Mouse (Mus musculus): ENCODE results near the gene Gm10959. TPM values are rescaled to one million over a fixed set of nuclear protein-coding genes. Genes with fewer than 3 reads are reported as not detected.
"Not testable (repeated sequence)": the region's sequence is repeated elsewhere in the genome, so short reads cannot be mapped to it uniquely, and the experiment has no call there.

Gm10959 gene
- not detected in 2 replicates for polyA plus RNA-seq (2012; rRNA removed)

DNA sequence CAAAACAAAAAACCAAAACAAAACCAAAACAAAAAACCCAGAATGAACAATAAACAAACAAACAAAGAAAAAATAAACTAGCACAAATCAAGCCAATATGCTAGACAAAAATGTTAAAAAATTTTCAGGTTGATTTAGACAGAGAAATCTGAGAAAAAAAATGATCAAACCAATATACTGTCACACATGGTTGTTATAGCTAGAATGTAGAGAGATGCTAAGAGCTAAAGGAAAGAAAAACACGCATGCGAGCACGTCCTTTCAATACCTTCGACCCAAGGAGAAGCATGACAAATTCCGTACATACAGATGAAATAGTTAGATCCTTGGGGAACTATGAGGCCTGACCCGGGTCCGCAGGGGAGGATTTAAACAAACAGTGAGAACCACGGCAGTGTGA is at the start of gene Gm10959:
Gm10959 (minus strand) TSS at position 101 of the 400 bp plus-strand sequence.
- no peak for TF ChIP-seq CTCF (IDR thresholded peaks at IDR 0.05; ENCODE audit: control insufficient read depth, insufficient read depth, insufficient replicate concordance, low read depth, low read length)
- H3K36me3 ChIP-seq (ENCODE audit: control insufficient read depth, insufficient read depth, low read length) = no peaks in the 10 kb centered on the region
- H3K27ac ChIP-seq (ENCODE audit: control insufficient read depth, insufficient read depth, low read depth, low read length) = no peak within 1 kb of the TSS
- H3K27me3 ChIP-seq (ENCODE audit: control insufficient read depth, insufficient read depth, low read length) = no peaks in the 10 kb centered on the region
- no peak within 1 kb of the TSS for H3K4me3 ChIP-seq (ENCODE audit: control insufficient read depth, low read depth, low read length)
- no peaks in the 10 kb centered on the region for H3K4me1 ChIP-seq (ENCODE audit: control insufficient read depth, insufficient read depth, low read length)

DNA sequence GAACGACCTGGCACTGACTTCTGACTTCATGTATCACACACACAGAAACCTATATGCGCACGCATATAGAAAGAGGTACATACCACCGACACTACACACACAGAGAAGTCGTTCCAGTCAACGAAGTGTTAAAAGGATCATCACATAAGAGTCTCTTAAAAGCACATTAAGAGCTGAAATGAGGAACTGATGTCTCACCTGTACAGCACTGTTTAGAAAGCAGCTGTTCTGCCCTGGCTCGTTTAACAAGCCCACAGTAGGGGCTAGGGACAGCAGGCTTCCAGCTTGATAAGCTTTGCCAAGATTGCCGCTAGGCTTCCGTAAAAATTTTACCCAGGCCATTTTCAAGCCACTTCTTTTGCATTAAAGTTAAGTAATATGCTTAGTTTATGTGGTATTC is 49.2 kb upstream of the Gm10959 start:
- Histone ChIP-seq H3K27ac (ENCODE audit: control insufficient read depth, insufficient read depth, low read depth, low read length) (no peak overlapping the region), H3K4me3 (ENCODE audit: control insufficient read depth, low read depth, low read length) (no peak overlapping the region), H3K4me1 (ENCODE audit: control insufficient read depth, insufficient read depth, low read length) (no peaks in the 10 kb centered on the region), H3K27me3 (ENCODE audit: control insufficient read depth, insufficient read depth, low read length) (no peaks in the 10 kb centered on the region), H3K36me3 (ENCODE audit: control insufficient read depth, insufficient read depth, low read length) (peaks cover 1% of the 10 kb centered on the region; the same call in 1 of the 2 replicates)
- TF ChIP-seq POLR2A (IDR thresholded peaks at IDR 0.05; ENCODE audit: control insufficient read depth, low read depth, low read length) (no peak), CTCF (IDR thresholded peaks at IDR 0.05; ENCODE audit: control insufficient read depth, insufficient read depth, insufficient replicate concordance, low read depth, low read length) (no peak)

DNA sequence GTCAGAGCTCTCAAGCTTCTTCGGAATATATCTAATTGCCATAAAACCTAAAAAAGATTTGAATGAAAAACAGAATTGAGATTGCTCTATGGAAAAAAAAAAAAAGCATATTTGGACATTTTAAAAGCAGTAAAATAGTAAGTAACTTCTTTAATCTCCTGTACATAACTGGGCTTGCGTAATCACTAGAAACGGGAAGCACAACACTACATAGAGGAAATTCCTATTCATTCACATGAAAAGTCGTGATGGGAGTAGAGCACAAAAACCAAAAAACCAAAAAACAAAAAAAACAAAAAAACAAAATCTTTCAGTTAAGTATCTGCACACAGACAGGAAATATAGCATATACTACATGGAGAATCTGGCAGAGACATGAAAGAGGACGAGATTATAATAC is 45.1 kb upstream of the Gm10959 start:
- no peaks in the 10 kb centered on the region for H3K27me3 ChIP-seq (ENCODE audit: control insufficient read depth, insufficient read depth, low read length)
- TF ChIP-seq POLR2A (IDR thresholded peaks at IDR 0.05; ENCODE audit: control insufficient read depth, low read depth, low read length) = no peak
- no peak for TF ChIP-seq CTCF (IDR thresholded peaks at IDR 0.05; ENCODE audit: control insufficient read depth, insufficient read depth, insufficient replicate concordance, low read depth, low read length)
- peaks cover 1% of the 10 kb centered on the region; the same call in 1 of the 2 replicates for H3K36me3 ChIP-seq (ENCODE audit: control insufficient read depth, insufficient read depth, low read length)
- no peak overlapping the region for H3K27ac ChIP-seq (ENCODE audit: control insufficient read depth, insufficient read depth, low read depth, low read length)
- no peak overlapping the region for H3K4me3 ChIP-seq (ENCODE audit: control insufficient read depth, low read depth, low read length)
- no peaks in the 10 kb centered on the region for H3K4me1 ChIP-seq (ENCODE audit: control insufficient read depth, insufficient read depth, low read length)

DNA sequence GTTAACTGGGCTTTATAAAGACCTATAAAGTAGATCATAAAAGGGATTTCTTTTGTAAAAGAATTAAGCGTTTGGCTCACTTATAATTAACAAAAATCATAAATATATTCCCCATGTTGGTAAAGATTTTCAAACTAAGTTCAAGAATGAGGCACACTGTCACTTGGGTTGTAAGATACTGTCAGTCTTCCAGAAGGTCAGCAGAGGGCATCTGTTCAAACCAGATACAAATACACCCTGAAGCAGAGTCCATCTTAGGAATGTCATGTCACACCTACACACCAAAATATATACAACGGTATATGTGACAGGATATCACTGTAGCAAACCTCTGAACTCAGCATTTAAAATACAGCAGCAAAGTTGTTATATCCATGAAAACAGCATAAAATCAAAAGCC is 31.0 kb upstream of the Gm10959 start:
- H3K27me3 ChIP-seq (ENCODE audit: control insufficient read depth, insufficient read depth, low read length) = no peaks in the 10 kb centered on the region
- no peaks in the 10 kb centered on the region; the same call in 1 of the 2 replicates for H3K36me3 ChIP-seq (ENCODE audit: control insufficient read depth, insufficient read depth, low read length)
- H3K27ac ChIP-seq (ENCODE audit: control insufficient read depth, insufficient read depth, low read depth, low read length) = no peak overlapping the region
- no peak overlapping the region for H3K4me3 ChIP-seq (ENCODE audit: control insufficient read depth, low read depth, low read length)
- no peaks in the 10 kb centered on the region for H3K4me1 ChIP-seq (ENCODE audit: control insufficient read depth, insufficient read depth, low read length)
- TF ChIP-seq CTCF (IDR thresholded peaks at IDR 0.05; ENCODE audit: control insufficient read depth, insufficient read depth, insufficient replicate concordance, low read depth, low read length) = no peak
- no peak for TF ChIP-seq POLR2A (IDR thresholded peaks at IDR 0.05; ENCODE audit: control insufficient read depth, low read depth, low read length)

DNA sequence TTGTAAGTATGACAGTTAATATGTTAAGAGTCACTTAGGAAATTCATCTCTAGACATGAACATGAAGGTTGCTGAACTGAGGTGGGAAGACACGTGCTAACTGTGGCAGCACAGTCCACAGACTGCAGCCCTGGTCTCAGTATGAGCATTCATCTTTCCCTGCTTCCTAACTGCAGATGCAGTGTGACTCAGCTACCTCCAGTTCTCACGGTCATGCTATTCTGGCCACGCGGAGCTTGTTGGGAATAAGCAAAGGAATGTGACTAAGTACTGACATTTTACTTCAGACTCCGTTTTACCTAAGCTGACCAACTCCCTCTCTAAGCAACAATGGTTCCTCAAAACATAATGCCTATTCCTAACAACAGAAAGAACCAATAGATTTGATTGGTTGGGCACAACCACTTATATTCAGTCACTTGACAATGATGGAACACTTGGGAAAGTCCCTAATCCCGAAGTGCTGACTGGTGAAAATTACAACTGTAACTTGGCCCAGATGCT is 24.3 kb upstream of the Gm10959 start:
- Histone ChIP-seq H3K4me3 (ENCODE audit: control insufficient read depth, low read depth, low read length) (no peak overlapping the region), H3K27ac (ENCODE audit: control insufficient read depth, insufficient read depth, low read depth, low read length) (no peak overlapping the region), H3K27me3 (ENCODE audit: control insufficient read depth, insufficient read depth, low read length) (no peaks in the 10 kb centered on the region), H3K4me1 (ENCODE audit: control insufficient read depth, insufficient read depth, low read length) (no peaks in the 10 kb centered on the region), H3K36me3 (ENCODE audit: control insufficient read depth, insufficient read depth, low read length) (no peaks in the 10 kb centered on the region; the same call in 1 of the 2 replicates)
- no peak for TF ChIP-seq CTCF (IDR thresholded peaks at IDR 0.05; ENCODE audit: control insufficient read depth, insufficient read depth, insufficient replicate concordance, low read depth, low read length)
- TF ChIP-seq POLR2A (IDR thresholded peaks at IDR 0.05; ENCODE audit: control insufficient read depth, low read depth, low read length) = no peak

DNA sequence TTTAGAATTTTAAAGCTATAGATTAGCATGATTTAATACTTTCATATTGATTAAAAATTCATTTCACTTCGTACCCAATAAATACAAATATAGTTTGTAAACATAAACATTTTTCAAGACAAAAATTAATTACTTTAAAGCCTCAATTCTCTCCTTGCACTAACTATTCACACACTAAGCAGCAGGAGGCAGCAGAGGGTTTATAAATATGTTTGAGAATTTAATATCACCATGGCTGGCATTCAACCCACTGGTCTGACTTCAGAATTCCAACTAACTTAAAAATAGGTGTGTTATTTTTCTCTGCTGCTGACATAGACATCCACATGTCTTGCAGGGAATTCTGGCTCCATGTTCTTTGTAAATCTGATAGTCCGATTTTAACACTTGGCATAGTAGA is 20.1 kb upstream of the Gm10959 start:
- Histone ChIP-seq H3K27ac (ENCODE audit: control insufficient read depth, insufficient read depth, low read depth, low read length) (no peak overlapping the region), H3K36me3 (ENCODE audit: control insufficient read depth, insufficient read depth, low read length) (no peaks in the 10 kb centered on the region; the same call in 1 of the 2 replicates), H3K27me3 (ENCODE audit: control insufficient read depth, insufficient read depth, low read length) (no peaks in the 10 kb centered on the region), H3K4me1 (ENCODE audit: control insufficient read depth, insufficient read depth, low read length) (no peaks in the 10 kb centered on the region), H3K4me3 (ENCODE audit: control insufficient read depth, low read depth, low read length) (no peak overlapping the region)
- TF ChIP-seq POLR2A (IDR thresholded peaks at IDR 0.05; ENCODE audit: control insufficient read depth, low read depth, low read length) (no peak), CTCF (IDR thresholded peaks at IDR 0.05; ENCODE audit: control insufficient read depth, insufficient read depth, insufficient replicate concordance, low read depth, low read length) (no peak)

DNA sequence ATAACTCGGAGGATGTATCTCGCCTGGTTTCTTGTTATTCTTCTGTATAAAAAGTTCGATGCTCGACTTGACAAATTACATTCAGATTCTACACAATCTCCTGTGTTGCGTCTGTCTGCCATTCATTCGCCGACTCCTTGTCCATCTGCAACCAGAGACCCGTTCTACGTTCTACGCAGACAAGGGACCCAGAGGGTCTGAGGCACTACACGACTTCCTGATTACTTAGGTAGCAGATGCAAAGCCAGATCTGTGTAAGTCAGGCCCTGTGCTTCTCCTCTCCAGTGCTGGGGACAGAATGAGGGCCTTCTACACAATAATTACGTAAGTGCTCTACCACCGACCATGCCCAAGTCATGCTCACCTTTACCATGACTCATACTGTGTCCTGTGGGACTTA is 18.0 kb upstream of the Gm10959 start:
- not testable (repeated sequence) for H3K27ac ChIP-seq (ENCODE audit: control insufficient read depth, insufficient read depth, low read depth, low read length); H3K36me3 ChIP-seq (ENCODE audit: control insufficient read depth, insufficient read depth, low read length); H3K27me3 ChIP-seq (ENCODE audit: control insufficient read depth, insufficient read depth, low read length); H3K4me3 ChIP-seq (ENCODE audit: control insufficient read depth, low read depth, low read length); H3K4me1 ChIP-seq (ENCODE audit: control insufficient read depth, insufficient read depth, low read length)

DNA sequence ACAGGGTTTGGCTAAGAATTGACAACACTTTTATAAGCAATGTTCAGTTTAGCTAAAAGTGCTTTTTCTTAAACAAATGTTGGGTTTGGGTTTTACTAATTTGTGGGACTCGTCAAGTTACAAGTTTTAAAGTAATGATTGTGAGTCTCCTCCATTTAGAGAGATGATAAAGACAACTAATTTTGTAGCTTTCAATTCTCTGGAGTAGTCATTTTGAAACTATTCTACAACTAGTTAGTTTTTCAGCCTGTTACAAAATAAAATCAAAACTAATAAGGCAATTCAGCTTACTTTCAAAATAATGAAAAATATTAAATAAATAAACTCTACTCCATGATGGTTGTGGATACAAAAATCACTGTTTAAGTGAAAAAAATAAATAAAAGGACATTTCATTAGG is 13.3 kb upstream of the Gm10959 start:
- no peak overlapping the region for H3K27ac ChIP-seq (ENCODE audit: control insufficient read depth, insufficient read depth, low read depth, low read length)
- no peaks in the 10 kb centered on the region for H3K27me3 ChIP-seq (ENCODE audit: control insufficient read depth, insufficient read depth, low read length)
- H3K4me3 ChIP-seq (ENCODE audit: control insufficient read depth, low read depth, low read length) = no peak overlapping the region
- H3K4me1 ChIP-seq (ENCODE audit: control insufficient read depth, insufficient read depth, low read length) = no peaks in the 10 kb centered on the region
- TF ChIP-seq CTCF (IDR thresholded peaks at IDR 0.05; ENCODE audit: control insufficient read depth, insufficient read depth, insufficient replicate concordance, low read depth, low read length) (no peak), POLR2A (IDR thresholded peaks at IDR 0.05; ENCODE audit: control insufficient read depth, low read depth, low read length) (no peak)
- H3K36me3 ChIP-seq (ENCODE audit: control insufficient read depth, insufficient read depth, low read length) = no peaks in the 10 kb centered on the region
